Comparison of ENCODE assay signal across 23 mouse cellular contexts in genomic region chr12:105498842-105499241, GRCm38 (mm10). TPM values are rescaled to one million over a fixed set of nuclear protein-coding genes. Genes with fewer than 3 reads are reported as not detected.
DNase-seq lines count a peak whose midpoint lies in the region; ATAC-seq and TF ChIP-seq lines count a peak whose summit lies in the region.
"Had no signal": no experiment of that assay in that cellular context is flagged by ENCODE, and none has a peak within 500 bp of the region (broad histone marks: within the 10 kb centered on the region; RNA-seq: fewer than 3 reads in every experiment).

No protein-coding gene starts in this region.

- H3K4me2 ChIP-seq in lung, embryonic 16.5 days (ENCODE audit: low read depth, low read length) = no peak overlapping the region
- H3K4me2 ChIP-seq in limb, embryonic 14.5 days (replicated peaks; ENCODE audit: low read depth, low read length, severe bottlenecking) = no peak overlapping the region
- H3K4me2 ChIP-seq: embryonic facial prominence, embryonic 15.5 days; heart, embryonic 11.5 days; heart, embryonic 15.5 days; hindbrain, embryonic 15.5 days had no signal

- H3K79me2 ChIP-seq in C2C12 (ENCODE audit: control insufficient read depth, insufficient read depth) = no peaks in the 10 kb centered on the region

- no peaks in the 10 kb centered on the region for H3K79me3 ChIP-seq in C2C12 (ENCODE audit: low read depth)

- no peak overlapping the region for H3K27ac ChIP-seq in gastrocnemius, adult 2 months
- H3K27ac ChIP-seq in lung, embryonic 16.5 days (ENCODE audit: low read length) = no peak overlapping the region
- no peak overlapping the region for H3K27ac ChIP-seq in limb, embryonic 14.5 days (replicated peaks; ENCODE audit: low read depth, low read length)
- H3K27ac ChIP-seq: embryonic facial prominence, embryonic 15.5 days; heart, embryonic 15.5 days; hindbrain, embryonic 15.5 days had no signal

- no peak for TF ChIP-seq POLR2A in limb, embryonic 14.5 days (IDR thresholded peaks at IDR 0.05; ENCODE audit: borderline replicate concordance, extremely low read depth, insufficient read depth, insufficient read length)

- TF ChIP-seq CTCF in gastrocnemius, adult 2 months (IDR thresholded peaks at IDR 0.05) = no peak
- no peak for TF ChIP-seq CTCF in C2C12 (IDR thresholded peaks at IDR 0.05; ENCODE audit: control insufficient read depth, insufficient read depth, insufficient read length)

- DNase-seq in gastrocnemius, adult 2 months = peak; percentile 5
- no peak for DNase-seq in gastrocnemius, postnatal 14 days
- no peak for DNase-seq in lung, postnatal 10 days
- DNase-seq in limb, embryonic 14.5 days (ENCODE audit: low spot score) = no peak
- DNase-seq in frontal cortex, postnatal 25 days (ENCODE audit: low spot score in 2 of 2) = no peak
- DNase-seq: adrenal gland, postnatal 14 days; cerebellum, adult 11-12 months; cerebellum, adult 9-10 months; cerebellum, postnatal 25 days; gastrocnemius, postnatal 36 days; heart, adult 18-20 months; heart, postnatal 14 days had no signal

- H3ac ChIP-seq in C2C12 (ENCODE audit: control insufficient read depth, insufficient read length, low read depth) = no peak overlapping the region

- no peak overlapping the region for H3K4me3 ChIP-seq in gastrocnemius, adult 2 months
- no peak overlapping the region for H3K4me3 ChIP-seq in lung, embryonic 16.5 days (ENCODE audit: low read length)
- no peak overlapping the region for H3K4me3 ChIP-seq in C2C12 (ENCODE audit: insufficient read depth, poor library complexity, severe bottlenecking)
- H3K4me3 ChIP-seq in limb, embryonic 14.5 days (replicated peaks; ENCODE audit: low read length) = no peak overlapping the region
- H3K4me3 ChIP-seq: embryonic facial prominence, embryonic 15.5 days; erythroblast, embryonic 14.5 days; heart, embryonic 15.5 days; hindbrain, embryonic 15.5 days had no signal

- no peaks in the 10 kb centered on the region for H3K36me3 ChIP-seq in lung, embryonic 16.5 days (ENCODE audit: control insufficient read depth, insufficient read depth, low read length)
- H3K36me3 ChIP-seq in C2C12 (ENCODE audit: control insufficient read depth, insufficient read depth) = no peaks in the 10 kb centered on the region
- H3K36me3 ChIP-seq in limb, embryonic 14.5 days (ENCODE audit: control insufficient read depth, insufficient read depth, low read length) = no peaks in the 10 kb centered on the region
- H3K36me3 ChIP-seq: embryonic facial prominence, embryonic 15.5 days; G1E; heart, embryonic 15.5 days; hindbrain, embryonic 15.5 days had no signal

- intact Hi-C loops in gastrocnemius, adult 2 months (cut with DNase I) = loop anchor here (1.0 to 5.0 kb wide), 2 partner anchors 86 to 228 kb away; no protein-coding TSS in a partner anchor
- intact Hi-C loops in gastrocnemius, postnatal 14 days (cut with DNase I; ENCODE audit: low total_unique reads) = no loop called here

- H3K9ac ChIP-seq in lung, embryonic 16.5 days (ENCODE audit: low read length) = no peak overlapping the region
- H3K9ac ChIP-seq in limb, embryonic 14.5 days (ENCODE audit: low read depth, low read length, severe bottlenecking) = no peak overlapping the region
- H3K9ac ChIP-seq: embryonic facial prominence, embryonic 15.5 days; heart, embryonic 15.5 days; hindbrain, embryonic 15.5 days had no signal

- peaks cover 8% of the 10 kb centered on the region; the same call in 1 of the 2 replicates for H3K4me1 ChIP-seq in lung, embryonic 16.5 days (replicated peaks; ENCODE audit: control insufficient read depth, insufficient read depth, low read length)
- peaks cover 6% of the 10 kb centered on the region; the same call in 1 of the 2 replicates for H3K4me1 ChIP-seq in limb, embryonic 14.5 days (ENCODE audit: control insufficient read depth, insufficient read depth, low read length)
- H3K4me1 ChIP-seq: embryonic facial prominence, embryonic 15.5 days had no signal

- H3K27me3 ChIP-seq in lung, embryonic 16.5 days (ENCODE audit: control insufficient read depth, insufficient read depth, low read depth, low read length) = 0 out of 2 replicates have a peak, but pooled peaks cover 2% of the 10 kb centered on the region
- no peaks in the 10 kb centered on the region for H3K27me3 ChIP-seq in C2C12 (ENCODE audit: control insufficient read depth, insufficient read depth, insufficient read length)
- no peaks in the 10 kb centered on the region for H3K27me3 ChIP-seq in limb, embryonic 14.5 days (ENCODE audit: control insufficient read depth, insufficient read depth, low read length)
- H3K27me3 ChIP-seq: embryonic facial prominence, embryonic 15.5 days; hindbrain, embryonic 15.5 days had no signal

- 44% methylated on average over 4 of the region's 4 CpGs for WGBS in lung, embryonic 16.5 days
- WGBS in limb, embryonic 14.5 days = 60% methylated on average over 4 of the region's 4 CpGs

- ATAC-seq in lung, embryonic 16.5 days (ENCODE audit: low read depth) = peak; percentile 26
- ATAC-seq in limb, embryonic 14.5 days (ENCODE audit: low FRiP score, low read depth) = peak; percentile 23; the same call in 1 of the 2 replicates
- ATAC-seq: activated CD4-positive, CD25-positive, alpha-beta regulatory T cell, adult 4 months; CD4-positive, CD25-positive, alpha-beta regulatory T cell, adult 4 months had no signal

- H3K9me3 ChIP-seq in lung, embryonic 16.5 days (ENCODE audit: control insufficient read depth, low read length) = no peaks in the 10 kb centered on the region
- H3K9me3 ChIP-seq in limb, embryonic 14.5 days (ENCODE audit: control insufficient read depth, low read length) = no peaks in the 10 kb centered on the region
- H3K9me3 ChIP-seq: embryonic facial prominence, embryonic 15.5 days; heart, embryonic 15.5 days; hindbrain, embryonic 15.5 days had no signal

TF ChIP-seq in C2C12, 6 proteins besides CTCF, POLR2A, EP300 and RAD21:
- no peak for TF ChIP-seq USF1 (IDR thresholded peaks at IDR 0.05; ENCODE audit: low read depth)
- no peak for TF ChIP-seq FOSL1 (IDR thresholded peaks at IDR 0.05; ENCODE audit: insufficient read depth, low read length, poor library complexity, severe bottlenecking)
- TF ChIP-seq CEBPB (IDR thresholded peaks at IDR 0.05; ENCODE audit: low read depth) = peak; percentile 81
- TF ChIP-seq MYOG (IDR thresholded peaks at IDR 0.05; ENCODE audit: control insufficient read depth, extremely low read depth, insufficient read length) = no peak
- TF ChIP-seq MAX (IDR thresholded peaks at IDR 0.05) = no peak
- TF ChIP-seq MYOD1 (IDR thresholded peaks at IDR 0.05; ENCODE audit: control insufficient read depth, insufficient read length, low read depth) = peak; percentile 60

RNA-seq across cellular contexts. Expression of gene D430019H16Rik, which starts 45.2 kb away (rescaled TPM):
- under 1 TPM; 0.22 to 0.26 TPM for total RNA-seq in gastrocnemius, adult 2 months (2021)
- 1 to 10 TPM; 1.1 to 1.6 TPM for total RNA-seq in gastrocnemius, postnatal 14 days (2021)
- 1.1 and 1.2 TPM in 2 replicates for polyA plus RNA-seq in lung, embryonic 16.5 days (2015; fragmentation: Nextera tagmentation; extraction: Ambion mirVana)
- polyA plus RNA-seq in C2C12 (2012; fragmentation: generic; extraction: Trizol) = not detected
- 19.3 and 21.4 TPM in 2 replicates for polyA plus RNA-seq in limb, embryonic 14.5 days (2012; rRNA removed)
- polyA plus RNA-seq in limb, embryonic 14.5 days (2014; fragmentation: Nextera tagmentation; extraction: Ambion mirVana) = 4.2 and 5.1 TPM in 2 replicates
- total RNA-seq: hematopoietic stem cell, adult 5-6 weeks had no signal
- polyA plus RNA-seq: erythroblast, embryonic 14.5 days; G1E had no signal
